Mouse (Mus musculus) embryonic fibroblast, embryonic 13.5 days (primary cell): Measurements from ENCODE around the gene Spcs2.

ENCODE experiments used
- CTCF ChIP-seq: IDR thresholded peaks from 2 replicates; pipeline ENCODE4 v1.5.1; 2011; ENCODE audit warnings: mild to moderate bottlenecking, control low read depth, low read length, moderate library complexity, borderline replicate concordance; ENCODE audit not compliant: insufficient read depth
- POLR2A ChIP-seq: IDR thresholded peaks from 2 replicates; pipeline ENCODE4 v1.6.1; 2011; ENCODE audit warnings: low read depth, mild to moderate bottlenecking, control low read depth, low read length, moderate library complexity

GRCm38 (mm10) chr7:99876345-99876744 is 13.1 kb upstream of the Spcs2 start:
- TF ChIP-seq CTCF: peak; percentile 89
- TF ChIP-seq POLR2A: no peak
